Mouse (Mus musculus) frontal cortex, postnatal 36 days (tissue): ENCODE results near the gene Fam241a.

ENCODE experiments used
- DNase-seq, 2 experiments: peaks; one replicate each; pipeline ENCODE4 v3.0.0; 2022; ENCODE audit warnings: low spot score in 2 of 2

Fam241a gene

GRCm38 (mm10) chr3:127895792-127896541 is at the start of gene Fam241a:
TSS of gene Fam241a (minus strand) at chr3:127896324.
- DNase-seq, result peak; percentile 63 to 75

DNA sequence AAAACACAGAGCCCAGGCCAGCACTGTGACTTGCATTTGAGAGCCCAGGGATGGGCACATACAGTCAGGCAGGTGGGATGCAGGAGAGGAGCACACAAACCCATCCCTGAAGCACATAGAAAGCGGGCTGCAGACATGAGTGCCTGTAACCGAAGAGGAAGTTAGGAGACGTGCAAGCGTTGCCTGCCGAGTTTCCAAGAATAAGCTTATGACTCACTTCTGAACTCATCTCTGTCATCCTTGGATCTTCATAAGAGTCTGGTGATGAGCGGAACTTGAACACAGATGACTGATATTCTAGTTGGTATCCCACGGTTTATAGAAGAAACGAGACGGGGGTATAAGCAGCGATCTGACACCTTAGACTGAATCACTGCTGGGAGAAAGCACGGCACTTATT is 36.3 kb upstream of the Fam241a start:
- peak in 1 of 2 experiments; percentile 15 for DNase-seq

- DNase-seq, result no peak
These were observed 34.3 kb upstream of the Fam241a start for GRCm38 (mm10) chr3:127930326-127931012.

GRCm38 (mm10) chr3:127929921-127930320 is 33.8 kb upstream of the Fam241a start:
- no peak for DNase-seq

GRCm38 (mm10) chr3:127926635-127927183 is 30.6 kb upstream of the Fam241a start:
- no peak for DNase-seq

GRCm38 (mm10) chr3:127924464-127924863 is 28.3 kb upstream of the Fam241a start:
- DNase-seq, result no peak

DNA sequence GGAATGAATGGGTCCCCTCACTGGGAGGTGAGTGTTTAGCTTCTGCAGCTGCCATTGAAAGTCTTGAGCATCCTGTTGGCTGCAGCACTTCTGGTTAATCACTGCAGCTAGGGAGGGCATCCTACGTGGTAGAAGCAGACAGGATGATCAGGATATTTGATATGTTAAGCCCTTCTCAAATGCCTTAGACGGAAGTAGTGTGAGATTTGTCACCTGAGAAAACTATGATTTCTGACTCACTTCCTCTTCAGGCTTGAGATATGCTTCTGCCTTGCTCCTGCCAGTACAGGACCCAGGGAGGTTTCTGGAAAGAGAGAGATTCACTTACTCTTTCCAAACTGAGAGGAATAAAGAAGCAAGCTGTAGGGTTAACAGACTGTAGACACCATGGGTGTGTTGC is 27.1 kb upstream of the Fam241a start:
- DNase-seq, result no peak

GRCm38 (mm10) chr3:127922125-127922524 is 26.0 kb upstream of the Fam241a start:
- no peak for DNase-seq

GRCm38 (mm10) chr3:127917999-127918661 is 22.0 kb upstream of the Fam241a start:
- DNase-seq, result no peak

- no peak for DNase-seq
These were observed 21.4 kb upstream of the Fam241a start for GRCm38 (mm10) chr3:127917549-127917948.

- no peak for DNase-seq
These were observed 19.7 kb upstream of the Fam241a start for GRCm38 (mm10) chr3:127915656-127916334.

- peak in 1 of 2 experiments; percentile 37 for DNase-seq
These were observed 18.0 kb upstream of the Fam241a start for GRCm38 (mm10) chr3:127913885-127914709.

DNA sequence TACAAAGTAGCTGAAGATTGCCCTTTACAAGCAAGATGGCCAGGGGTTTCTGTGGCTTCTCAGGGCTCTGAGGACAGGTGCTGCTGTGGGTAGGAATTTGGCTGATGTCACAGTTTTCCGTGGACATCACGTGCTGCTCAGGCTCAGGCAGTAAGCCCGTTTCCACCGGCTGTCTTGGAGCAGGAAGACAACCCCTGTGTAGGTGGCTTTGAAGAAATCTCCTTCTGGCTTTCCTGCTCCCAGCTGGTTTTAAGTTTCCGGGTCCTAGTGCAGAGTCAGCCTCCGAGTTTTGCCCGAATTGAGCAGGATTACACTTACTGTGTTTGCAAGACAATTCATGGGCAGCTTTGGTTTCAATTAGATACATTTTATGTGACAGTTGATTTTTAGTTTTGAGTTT is 13.8 kb upstream of the Fam241a start:
- peak in 1 of 2 experiments; percentile 14 for DNase-seq

- no peak for DNase-seq
These were observed 944 bp downstream of the Fam241a start for GRCm38 (mm10) chr3:127894981-127895779.

- DNase-seq, result no peak
These were observed 2.2 kb downstream of the Fam241a start for GRCm38 (mm10) chr3:127893902-127894301.

- no peak for DNase-seq
These were observed 4.2 kb downstream of the Fam241a start for GRCm38 (mm10) chr3:127891906-127892305.

DNA sequence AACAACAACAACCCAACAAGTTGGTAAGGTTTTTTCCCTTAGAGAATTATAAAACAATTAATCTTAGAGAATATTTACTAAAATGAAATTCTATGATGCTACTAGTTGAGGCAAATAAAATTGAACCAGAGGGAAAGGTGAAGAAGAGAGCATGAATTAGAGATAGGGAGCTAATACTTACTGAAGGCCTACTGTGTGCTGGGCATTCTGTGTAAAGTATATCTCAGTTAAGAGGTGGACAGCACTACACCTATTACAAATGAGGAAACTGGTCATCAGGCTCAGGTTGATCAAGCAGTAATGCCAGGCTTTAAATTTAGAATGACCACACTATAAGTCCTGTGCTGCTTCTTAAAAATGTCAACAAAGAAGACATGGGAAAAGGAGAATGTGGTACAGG is 6.1 kb downstream of the Fam241a start:
- no peak for DNase-seq

DNA sequence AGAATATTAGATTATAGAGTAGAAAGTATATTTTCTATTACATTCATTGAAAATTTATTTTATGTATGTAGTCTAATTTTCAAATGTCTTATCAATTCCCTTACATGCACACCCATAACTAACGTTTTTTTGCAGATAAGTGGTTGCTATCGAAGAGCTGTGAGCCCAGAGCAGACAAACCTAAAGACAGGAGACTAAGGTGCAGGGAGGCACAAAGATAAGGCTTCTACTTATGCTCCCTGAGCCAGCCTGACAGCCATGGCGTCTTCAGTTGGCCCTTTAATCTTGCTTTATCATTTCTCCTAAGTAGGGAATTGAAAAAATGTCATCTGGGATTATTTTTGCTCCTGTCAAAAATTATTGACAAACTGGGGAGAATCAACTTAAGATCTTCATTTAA is 6.6 kb downstream of the Fam241a start:
- DNase-seq, result no peak

GRCm38 (mm10) chr3:127881684-127882083 is 14.4 kb downstream of the Fam241a start:
- no peak for DNase-seq

DNA sequence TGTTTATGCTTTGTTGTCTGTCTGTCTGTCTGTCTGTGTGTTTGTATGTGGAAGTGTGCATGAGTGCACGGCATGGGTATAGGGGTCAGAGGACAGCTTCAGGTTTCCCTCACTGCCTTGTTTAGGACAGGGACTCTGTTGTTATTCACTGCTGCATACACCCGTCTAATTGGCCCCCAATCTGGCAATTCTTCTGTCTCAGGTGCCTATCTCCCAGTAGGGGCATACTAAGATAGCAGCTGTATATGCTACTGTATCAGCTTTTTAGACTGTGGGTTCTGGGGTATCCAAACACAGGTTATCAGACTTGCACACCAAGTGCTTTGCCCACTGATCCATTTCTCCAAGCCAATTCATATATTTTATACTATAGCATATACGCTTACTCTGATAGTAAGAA is 16.2 kb downstream of the Fam241a start:
- DNase-seq, result no peak
